In the genomic region with DNA sequence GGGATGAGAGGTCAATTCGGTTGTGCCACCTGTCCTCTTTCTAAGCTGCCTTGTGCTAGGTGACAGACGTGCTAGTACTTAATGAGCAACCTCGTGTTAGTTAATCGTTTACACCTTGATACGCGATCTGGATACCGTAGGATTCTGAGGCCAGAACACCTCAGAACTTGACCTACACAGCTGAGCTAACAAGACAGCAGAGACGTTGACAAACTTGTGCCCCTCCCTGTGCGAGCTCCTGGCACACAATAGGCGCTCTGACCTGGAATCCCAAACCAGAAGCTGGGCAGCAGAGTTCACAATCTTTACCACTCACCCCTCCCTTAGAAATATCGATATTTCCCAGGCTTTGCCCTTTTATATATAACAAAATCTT, we compare ENCODE assay signal across 8 mouse cellular contexts. TPM values are rescaled to one million over a fixed set of nuclear protein-coding genes. Genes with fewer than 3 reads are reported as not detected.
DNase-seq lines count a peak whose midpoint lies in the region; ATAC-seq and TF ChIP-seq lines count a peak whose summit lies in the region.

No protein-coding gene starts in this region.

- no peak overlapping the region; the same call in 1 of the 2 replicates for H3K9ac ChIP-seq in neural tube, embryonic 11.5 days (ENCODE audit: low read length)
- peak overlapping the region; percentile 47 for H3K9ac ChIP-seq in kidney, embryonic 14.5 days (ENCODE audit: low read depth, low read length)

- H3K27ac ChIP-seq in neural tube, embryonic 11.5 days (ENCODE audit: low read depth, low read length), result no peak overlapping the region
- H3K27ac ChIP-seq in embryonic fibroblast, embryonic 13.5 days (ENCODE audit: insufficient read depth, low read length), result no peak overlapping the region
- H3K27ac ChIP-seq in kidney, embryonic 14.5 days (ENCODE audit: low read depth, low read length), result peak overlapping the region; percentile 73
- no peak overlapping the region for H3K27ac ChIP-seq in macrophage

- peak; percentile 29 for DNase-seq in neural tube, embryonic 11.5 days (ENCODE audit: low spot score)
- no peak for DNase-seq in neural tube, embryonic 10.5 days (ENCODE audit: extremely low spot score, low spot score)
- DNase-seq in cerebellum, postnatal 14 days, result no peak
- no peak for DNase-seq in c-Kit-positive CD71-positive TER-119-positive erythroid progenitor cells, embryonic 14.5 days (ENCODE audit: low spot score)
- no peak for DNase-seq in right cerebral cortex, adult 2 months (ENCODE audit: low spot score in 2 of 2)

- peak; percentile 2; the same call in 1 of the 2 replicates for ATAC-seq in neural tube, embryonic 11.5 days (ENCODE audit: insufficient read depth, low FRiP score, low TSS enrichment)
- peak; percentile 13; the same call in 1 of the 2 replicates for ATAC-seq in kidney, embryonic 14.5 days (ENCODE audit: low FRiP score, low TSS enrichment)

- WGBS in neural tube, embryonic 11.5 days, result 0% methylated on average over 11 of the region's 11 CpGs
- WGBS in kidney, embryonic 14.5 days, result 0% methylated on average over 11 of the region's 11 CpGs
- under 1% methylated on average over 11 of the region's 11 CpGs for WGBS in macrophage (ENCODE audit: missing documents)

- no peak for TF ChIP-seq CTCF in embryonic fibroblast, embryonic 13.5 days (IDR thresholded peaks at IDR 0.05; ENCODE audit: borderline replicate concordance, insufficient read depth, low read length)

- peak overlapping the region; percentile 99 for H3K4me2 ChIP-seq in neural tube, embryonic 11.5 days (ENCODE audit: low read depth)
- peak overlapping the region; percentile 95 for H3K4me2 ChIP-seq in kidney, embryonic 14.5 days (replicated peaks; ENCODE audit: low read depth, low read length)

- H3K4me1 ChIP-seq in neural tube, embryonic 11.5 days (ENCODE audit: control insufficient read depth, insufficient read depth, low read length), result peaks cover 23% of the 10 kb centered on the region
- H3K4me1 ChIP-seq in embryonic fibroblast, embryonic 13.5 days (ENCODE audit: control insufficient read depth, insufficient read depth, low read length), result 0 out of 2 replicates have a peak, but pooled peaks cover 10% of the 10 kb centered on the region
- H3K4me1 ChIP-seq in kidney, embryonic 14.5 days (ENCODE audit: control insufficient read depth, insufficient read depth, low read length), result peaks cover 20% of the 10 kb centered on the region

- TF ChIP-seq POLR2A in embryonic fibroblast, embryonic 13.5 days (IDR thresholded peaks at IDR 0.05; ENCODE audit: low read depth, low read length), result no peak

- H3K27me3 ChIP-seq in neural tube, embryonic 11.5 days (ENCODE audit: control insufficient read depth, insufficient read depth, low read length), result peaks cover 40% of the 10 kb centered on the region
- peaks cover 21% of the 10 kb centered on the region for H3K27me3 ChIP-seq in kidney, embryonic 14.5 days (ENCODE audit: control insufficient read depth, insufficient read depth, low read length)

- H3K36me3 ChIP-seq in neural tube, embryonic 11.5 days (ENCODE audit: control insufficient read depth, insufficient read depth, low read length), result no peaks in the 10 kb centered on the region
- no peaks in the 10 kb centered on the region for H3K36me3 ChIP-seq in kidney, embryonic 14.5 days (ENCODE audit: control insufficient read depth, insufficient read depth, low read length)
- H3K36me3 ChIP-seq in macrophage (ENCODE audit: inconsistent target), result no peaks in the 10 kb centered on the region

- peaks cover 5% of the 10 kb centered on the region; the same call in 1 of the 2 replicates for H3K79me2 ChIP-seq in macrophage (ENCODE audit: inconsistent target)

- no peaks in the 10 kb centered on the region for H3K9me3 ChIP-seq in neural tube, embryonic 11.5 days (ENCODE audit: control insufficient read depth, low read length)
- no peaks in the 10 kb centered on the region for H3K9me3 ChIP-seq in kidney, embryonic 14.5 days (ENCODE audit: control insufficient read depth, low read length)

- peak overlapping the region; percentile 57 for H3K4me3 ChIP-seq in neural tube, embryonic 11.5 days (ENCODE audit: low read depth, low read length)
- peak overlapping the region; percentile 47 for H3K4me3 ChIP-seq in embryonic fibroblast, embryonic 13.5 days (ENCODE audit: insufficient read depth, low read length)
- H3K4me3 ChIP-seq in kidney, embryonic 14.5 days (ENCODE audit: low read length), result peak overlapping the region; percentile 66
- H3K4me3 ChIP-seq in macrophage (ENCODE audit: inconsistent target), result peak overlapping the region; percentile 37

RNA-seq across cellular contexts. Expression of a gene that starts 0.6 kb away (rescaled TPM):
- polyA plus RNA-seq in neural tube, embryonic 11.5 days (2014; fragmentation: Nextera tagmentation; extraction: Ambion mirVana), result 0.37 and 0.49 TPM in 2 replicates
- polyA plus RNA-seq in embryonic fibroblast, embryonic 13.5 days (2011; ENCODE audit: insufficient read length, low read depth, missing spikeins), result 8.3 and 9.1 TPM in 2 replicates
- 1.8 and 2.3 TPM in 2 replicates for polyA plus RNA-seq in kidney, embryonic 14.5 days (2014; fragmentation: Nextera tagmentation; extraction: Ambion mirVana)
- total RNA-seq in macrophage (2018; cell fraction: chromatin; rRNA removed), result 10 to 100 TPM in 5 of 26 experiments, 1 to 10 TPM in 21; 3.1 to 16.1 (median 5.3) TPM
- 10 to 100 TPM in 6 of 26 experiments, 1 to 10 TPM in 20; 3.6 to 20.8 (median 7.0) TPM for total RNA-seq in macrophage (2018; cell fraction: cytosol; rRNA removed)
- total RNA-seq in macrophage (2018; cell fraction: nucleus; rRNA removed), result 10 to 100 TPM in 20 of 26 experiments, 1 to 10 TPM in 6; 8.1 to 32.1 (median 12.2) TPM
- polyA plus RNA-seq in macrophage (2018), result 2.5 to 4.4 TPM (median 3.1 TPM) in 3 replicates

RNA-seq across cellular contexts. Expression of a gene that starts 47.9 kb away (rescaled TPM):
- 11.2 and 11.6 TPM in 2 replicates for polyA plus RNA-seq in neural tube, embryonic 11.5 days (2014; fragmentation: Nextera tagmentation; extraction: Ambion mirVana)
- 67.5 and 92.0 TPM in 2 replicates for polyA plus RNA-seq in embryonic fibroblast, embryonic 13.5 days (2011; ENCODE audit: insufficient read length, low read depth, missing spikeins)
- 9.0 and 11.3 TPM in 2 replicates for polyA plus RNA-seq in kidney, embryonic 14.5 days (2014; fragmentation: Nextera tagmentation; extraction: Ambion mirVana)
- 10 to 100 TPM; 24.5 to 85.4 (median 50.8) TPM for total RNA-seq in macrophage (2018; cell fraction: chromatin; rRNA removed)
- 10 to 100 TPM in 19 of 26 experiments, 1 to 10 TPM in 7; 7.4 to 27.8 (median 11.9) TPM for total RNA-seq in macrophage (2018; cell fraction: cytosol; rRNA removed)
- total RNA-seq in macrophage (2018; cell fraction: nucleus; rRNA removed), result 10 to 100 TPM; 21.8 to 90.2 (median 33.1) TPM
- 8.3 to 14.0 TPM (median 12.2 TPM) in 3 replicates for polyA plus RNA-seq in macrophage (2018)
